Mouse (Mus musculus) cerebellum, adult 9-10 months (tissue): ENCODE measurements around the gene Sult2a5.

ENCODE experiments used
- DNase-seq: peaks from one replicate; pipeline ENCODE4 v3.0.0; 2022

The Sult2a5 gene

DNA sequence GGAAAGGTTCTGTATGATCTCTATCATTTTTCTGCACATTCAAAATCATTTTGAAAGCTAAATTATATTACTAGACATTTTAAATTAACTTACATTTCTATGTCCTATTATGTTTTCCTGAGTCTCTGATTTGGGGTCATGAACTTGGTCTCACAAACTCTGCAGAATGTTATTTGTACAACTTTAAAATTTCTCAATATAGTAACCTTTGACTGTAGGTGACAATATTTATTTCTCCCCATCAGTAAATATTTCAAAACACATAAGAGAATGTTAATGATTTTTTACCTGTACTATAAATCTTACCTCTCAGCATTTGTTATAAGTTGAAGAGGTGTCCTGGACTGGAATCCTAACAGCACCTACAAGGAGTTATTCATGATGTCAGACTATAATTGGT lies at the start of gene Sult2a5:
Gene Sult2a5, plus strand, starts transcription at position 301 of the 400 bp plus-strand sequence.
- DNase-seq: no peak
